Mouse (Mus musculus) forelimb bud, embryonic 11.5 days (tissue): Measurements from ENCODE around the gene Gm7951.
"Not testable (repeated sequence)": the region's sequence is repeated elsewhere in the genome, so short reads cannot be mapped to it uniquely, and the experiment has no call there.

Experiments used
- DNase-seq: peaks from one replicate; pipeline ENCODE4 v3.0.0-alpha.2; 2012; ENCODE audit warnings: low read depth, low spot score

Gm7951 gene

DNA sequence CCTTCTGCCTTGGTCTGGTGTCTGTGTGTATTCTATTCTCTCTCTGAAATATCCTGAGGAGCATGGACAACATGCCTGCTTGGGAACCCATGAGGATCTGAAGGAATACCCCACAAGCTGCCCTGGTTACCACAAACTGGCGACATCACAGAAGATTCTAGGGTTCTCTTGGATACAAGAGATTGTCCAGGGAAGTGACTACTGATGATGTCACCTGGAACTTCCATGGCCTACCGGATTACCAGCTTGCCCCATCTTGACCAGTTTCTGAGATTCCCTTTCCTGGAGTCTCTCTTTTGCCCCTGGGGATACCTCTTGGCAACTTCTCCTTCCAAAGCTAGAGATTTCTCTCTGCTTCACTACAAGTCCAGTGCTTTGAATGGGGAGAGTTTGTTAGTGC lies at the start of gene Gm7951:
TSS of gene Gm7951 (minus strand) at position 101 of the 400 bp plus-strand sequence.
- DNase-seq = not testable (repeated sequence)

DNA sequence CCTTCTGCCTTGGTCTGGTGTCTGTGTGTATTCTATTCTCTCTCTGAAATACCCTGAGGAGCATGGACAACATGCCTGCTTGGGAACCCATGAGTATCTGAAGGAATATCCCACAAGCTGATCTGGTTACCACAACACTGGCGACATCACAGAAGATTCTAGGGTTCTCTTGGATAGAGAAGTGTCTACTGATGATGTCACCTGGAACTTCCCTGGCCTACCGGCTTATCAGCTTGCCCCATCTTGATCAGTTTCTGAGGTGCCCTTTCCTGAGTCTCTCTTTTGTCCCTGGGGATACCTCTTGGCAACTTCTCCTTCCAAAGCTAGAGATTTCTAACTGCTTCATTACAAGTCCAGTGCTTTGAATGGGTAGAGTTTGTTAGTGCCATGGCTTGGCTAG lies 45.4 kb upstream of the Gm7951 start, which contains the start of gene Gm17027:
TSS of gene Gm17027 (minus strand) at position 101 of the 400 bp plus-strand sequence.
- not testable (repeated sequence) for DNase-seq

DNA sequence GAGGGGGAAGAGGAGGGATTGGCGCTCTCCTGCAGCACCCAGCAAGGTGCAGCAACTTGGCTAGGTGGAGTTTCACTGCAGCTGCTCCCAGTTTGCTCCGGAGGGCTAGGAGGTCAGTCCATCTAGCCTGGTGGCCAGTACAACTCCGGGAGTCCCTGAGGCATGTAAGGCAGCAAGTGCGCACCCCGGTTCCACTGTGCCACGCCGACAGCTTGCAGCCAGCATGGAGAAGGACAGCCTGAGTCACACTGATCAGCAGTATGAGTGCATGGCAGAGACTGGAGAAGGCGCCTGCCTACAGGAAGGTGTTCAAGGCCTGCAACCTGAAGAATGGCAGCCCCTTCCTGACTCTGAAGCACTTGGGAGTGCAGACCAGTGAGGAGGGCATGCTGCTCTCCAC lies 17.4 kb upstream of the Gm7951 start:
- DNase-seq = not testable (repeated sequence)

DNA sequence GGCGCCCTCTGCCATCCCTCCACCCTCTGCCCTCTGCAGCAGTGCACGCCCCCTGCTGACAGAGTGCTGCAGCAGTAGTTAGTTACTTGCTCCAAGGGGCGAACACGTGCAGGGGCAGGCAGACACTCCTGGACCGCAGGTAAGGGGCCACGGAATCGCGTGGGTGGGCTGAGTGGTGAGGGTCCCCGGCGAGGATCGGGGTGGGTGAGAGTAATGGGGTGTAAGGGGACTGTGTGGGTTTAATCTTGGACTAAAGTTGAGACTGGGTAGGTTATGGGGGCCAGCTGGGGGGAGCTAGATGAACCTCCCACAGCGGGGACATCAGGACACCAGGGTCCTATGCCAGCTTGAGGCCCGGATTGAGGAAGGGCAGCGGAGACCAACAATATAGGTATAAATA lies 16.6 kb upstream of the Gm7951 start:
- not testable (repeated sequence) for DNase-seq
